Mouse (Mus musculus): ENCODE data around the gene Ppp3r1.
A peak's percentile ranks its signal among the peaks of the same experiment; 100 is the strongest.
"Not testable (repeated sequence)": the region's sequence is repeated elsewhere in the genome, so short reads cannot be mapped to it uniquely, and the experiment has no call there.

The Ppp3r1 gene

DNA sequence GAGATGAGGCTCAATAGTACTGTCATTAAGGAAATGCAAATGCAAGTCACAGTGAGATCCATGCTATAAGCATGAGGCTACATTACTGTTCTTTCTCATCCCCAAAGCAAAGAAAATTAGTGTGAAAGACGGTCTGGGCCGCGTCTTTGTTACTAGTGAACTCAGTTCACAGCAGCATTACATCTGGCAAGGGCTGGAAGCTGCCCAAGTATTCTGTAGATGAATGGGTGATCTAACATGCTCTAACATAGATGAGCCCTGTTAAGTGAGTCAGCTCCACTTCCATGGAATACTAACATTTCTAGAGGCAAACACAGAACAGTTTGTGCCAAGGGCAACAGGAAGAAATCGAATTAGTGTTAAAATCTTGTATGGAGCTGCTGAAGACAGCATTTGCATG is 41.9 kb downstream of the Ppp3r1 start:
- DNase-seq = no peak

DNA sequence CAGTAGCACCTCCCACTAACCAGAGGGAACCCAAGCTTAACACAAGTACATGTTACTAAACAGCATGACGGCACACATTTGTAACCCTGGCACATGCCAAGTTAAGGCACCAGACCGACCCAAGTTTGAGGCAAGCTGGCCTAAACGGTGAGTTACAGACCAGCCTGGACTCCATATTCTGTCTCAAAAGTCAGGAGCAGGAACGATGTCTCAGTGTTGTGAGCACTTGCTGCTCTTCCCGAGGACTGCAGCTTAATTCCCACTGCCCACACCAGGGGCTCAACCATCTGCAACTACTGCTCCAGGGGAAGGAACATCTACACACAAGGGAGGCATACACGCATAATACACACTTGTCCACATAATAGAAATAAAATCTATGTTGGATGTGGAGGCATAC is 43.4 kb downstream of the Ppp3r1 start:
- no peak for DNase-seq

DNA sequence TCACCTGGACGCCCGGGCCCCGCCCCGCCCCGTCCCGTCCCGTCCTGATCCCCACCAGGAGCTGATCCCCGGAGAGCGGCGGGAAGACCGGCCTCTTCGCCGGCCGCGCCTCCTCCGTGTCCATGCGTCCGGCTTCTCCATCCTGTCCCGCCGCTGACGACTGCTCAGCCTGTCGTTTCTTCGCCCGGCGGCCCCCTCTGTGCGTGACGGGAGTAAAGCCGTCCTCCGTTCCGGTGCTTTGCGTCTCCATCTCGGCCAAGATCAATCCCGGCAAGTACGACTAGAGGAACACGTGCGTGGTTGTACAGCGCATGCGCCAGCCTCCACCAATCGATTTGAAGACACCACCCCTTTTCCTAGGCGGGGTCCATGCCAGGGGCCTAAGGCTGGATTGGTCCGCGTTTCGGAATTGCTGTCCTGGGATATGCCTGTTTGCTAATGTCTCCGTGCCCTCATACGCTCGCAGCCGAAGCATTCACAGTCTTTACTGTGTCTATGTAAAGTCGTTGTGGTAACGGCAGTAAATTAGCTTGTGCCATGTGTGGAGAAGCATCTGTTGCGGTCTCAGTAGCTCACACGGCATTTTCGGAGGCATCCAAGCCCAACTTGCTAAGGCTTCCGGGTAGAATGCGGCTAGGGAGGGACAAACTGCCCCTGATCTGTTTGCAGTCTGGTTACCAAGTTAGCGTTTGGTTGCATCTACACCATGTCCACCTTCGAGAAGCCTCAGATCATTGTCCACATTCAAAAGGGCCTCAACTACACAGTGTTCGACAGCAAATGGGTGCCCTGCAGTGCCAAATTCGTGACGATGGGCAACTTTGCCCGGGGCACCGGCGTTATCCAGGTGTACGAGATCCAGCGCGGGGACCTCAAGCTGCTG is 52.4 kb downstream of the Ppp3r1 start, which contains the start of gene Pno1:
Gene Pno1 (minus strand): TSS at position 311 of the 883 bp plus-strand sequence.
- DNase-seq = peak; percentile 94

DNA sequence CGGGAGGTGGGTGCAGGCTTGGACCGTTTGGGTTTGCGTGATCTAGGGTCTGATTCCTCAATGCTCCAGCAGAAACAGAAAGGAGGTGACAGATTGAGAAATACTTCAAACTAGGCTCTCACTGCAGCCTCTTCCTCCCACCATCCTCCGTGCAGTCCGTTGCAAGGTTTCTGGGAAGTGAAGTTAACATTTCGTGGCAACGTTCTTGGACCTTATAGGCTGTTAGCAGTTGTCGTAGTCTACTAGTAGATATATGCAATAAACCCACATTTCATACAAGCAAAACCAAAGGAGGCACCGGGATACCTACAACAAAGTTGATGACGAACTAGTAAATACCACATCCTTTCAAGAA is 53.1 kb downstream of the Ppp3r1 start:
- no peak for DNase-seq

DNA sequence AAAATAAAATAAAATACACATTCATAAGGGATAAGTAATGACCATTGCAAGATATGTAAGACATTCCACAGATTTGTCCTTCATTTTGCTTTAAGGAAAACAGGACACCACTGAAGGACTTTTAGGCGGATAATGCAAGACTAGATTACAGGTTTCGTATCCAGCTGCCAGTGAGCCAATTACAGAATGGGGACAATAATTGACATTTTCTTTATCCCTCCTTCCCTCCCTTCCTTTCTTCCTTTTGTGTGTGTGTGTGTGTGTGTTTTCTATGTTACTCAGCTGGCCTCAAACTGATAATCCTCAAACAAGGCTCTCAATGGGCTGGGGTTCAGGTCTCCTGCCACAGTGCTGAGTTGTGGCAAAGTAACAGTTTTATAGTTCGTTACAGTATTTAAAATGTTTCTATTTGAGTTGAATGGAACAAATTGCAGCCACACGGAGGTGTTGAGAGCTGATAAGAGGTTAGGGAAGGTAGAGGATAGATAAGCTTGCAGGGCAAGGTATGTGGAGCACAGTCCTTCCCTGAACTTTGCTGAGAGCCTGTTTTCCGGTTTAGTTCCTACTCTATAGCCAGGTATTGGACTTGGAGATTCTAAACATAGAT is 53.9 kb downstream of the Ppp3r1 start:
- DNase-seq = no peak

DNA sequence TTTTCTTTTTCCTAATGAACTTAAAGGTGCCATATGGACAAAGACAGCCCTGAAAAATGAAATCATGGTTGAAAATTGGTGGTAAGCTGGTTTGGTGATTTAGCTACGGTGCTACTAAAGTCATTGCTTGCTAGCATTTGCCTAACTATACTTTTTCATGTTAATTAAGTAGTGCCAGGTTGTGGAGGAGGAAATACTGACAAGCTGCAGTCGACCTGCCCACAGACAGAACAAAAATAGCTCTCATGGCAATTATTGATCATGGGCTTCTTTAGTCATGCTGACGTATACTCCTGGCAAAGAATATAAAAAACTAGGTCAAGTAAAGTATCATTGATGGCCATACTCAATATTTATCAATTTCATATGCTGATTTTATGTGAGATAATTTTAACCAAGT is 56.4 kb downstream of the Ppp3r1 start:
- no peak for DNase-seq

DNA sequence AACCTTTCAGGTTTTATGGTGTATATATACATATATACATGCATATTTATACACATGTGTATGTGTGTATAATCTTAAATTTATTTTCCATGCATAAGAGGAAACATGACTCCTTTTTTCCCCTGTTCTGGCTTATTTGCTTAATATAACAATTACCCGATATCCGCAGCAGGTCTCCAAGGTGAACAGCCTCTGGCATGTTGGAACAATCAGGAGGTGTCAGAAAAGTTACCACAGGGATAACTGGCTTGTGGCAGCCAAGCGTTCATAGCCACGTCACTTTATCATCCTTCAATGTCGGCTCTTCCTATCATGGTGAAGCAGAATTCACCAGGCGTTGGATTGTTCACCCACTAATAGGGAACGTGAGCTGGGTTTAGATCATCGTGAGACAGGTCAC is 62.1 kb downstream of the Ppp3r1 start:
- no peak for DNase-seq

DNA sequence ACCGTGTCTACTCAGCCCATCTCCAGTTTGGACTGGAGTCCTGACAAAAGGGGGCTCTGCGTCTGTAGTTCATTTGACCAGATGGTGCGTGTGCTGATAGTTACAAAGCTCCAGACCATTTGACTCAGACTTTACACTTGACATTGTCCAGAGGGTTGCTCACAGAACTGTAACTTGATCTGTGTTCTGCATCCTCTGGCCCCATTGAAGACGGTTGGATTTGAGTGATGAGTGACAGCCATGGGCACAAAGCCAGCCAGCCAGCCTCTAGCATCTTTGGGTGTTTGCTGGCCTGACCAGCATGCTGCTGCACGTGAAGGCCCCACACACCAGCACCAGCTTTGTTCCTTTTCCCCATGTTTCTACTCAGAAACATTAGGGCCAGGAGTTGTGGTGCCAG is 73.7 kb downstream of the Ppp3r1 start:
- DNase-seq = no peak

DNA sequence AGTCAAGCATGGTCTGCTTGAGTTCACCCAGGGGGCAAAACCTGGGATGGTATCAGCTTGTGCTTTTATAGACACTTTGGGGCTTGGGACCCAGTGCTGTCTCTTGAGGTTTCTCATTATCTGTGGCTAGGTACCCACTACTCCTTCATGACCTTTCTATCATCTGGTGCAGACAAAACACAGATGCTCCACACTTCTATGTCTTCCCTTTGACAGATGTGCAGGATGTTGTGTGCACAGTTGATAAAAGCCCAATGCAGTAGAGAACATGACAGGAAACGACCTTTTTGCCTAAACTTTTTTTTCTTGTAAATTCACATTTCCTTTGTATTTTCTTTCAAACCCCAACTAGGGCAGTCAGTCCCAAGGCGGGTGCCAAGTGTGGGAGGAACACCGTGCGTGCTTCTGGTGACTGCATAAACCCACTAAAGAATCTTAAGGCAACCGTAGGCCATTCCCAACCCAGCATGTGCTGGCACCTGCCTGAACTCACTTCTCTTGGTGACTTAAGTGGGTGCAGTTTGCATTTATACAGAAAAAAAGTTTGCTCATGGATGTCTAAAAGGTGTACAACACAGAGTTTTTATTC is 77.5 kb downstream of the Ppp3r1 start:
- no peak for DNase-seq

DNA sequence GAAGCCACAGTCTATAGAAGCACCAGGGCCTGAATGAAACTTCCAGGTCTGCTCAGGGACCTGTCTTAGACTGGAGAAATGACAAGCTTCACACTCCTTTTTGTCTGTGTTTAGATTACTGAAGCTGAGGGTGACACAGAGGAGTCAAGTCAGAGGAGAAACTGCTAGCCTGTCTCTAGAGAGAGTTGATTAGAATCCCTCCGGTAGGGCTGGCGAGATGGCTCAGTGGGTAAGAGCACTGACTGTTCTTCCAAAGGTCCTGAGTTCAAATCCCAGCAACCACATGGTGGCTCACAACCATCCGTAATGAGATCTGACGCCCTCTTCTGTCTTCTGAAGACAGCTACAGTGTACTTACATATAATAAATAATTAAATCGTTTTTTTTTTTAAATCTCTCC is 79.5 kb downstream of the Ppp3r1 start:
- not testable (repeated sequence) for DNase-seq

DNA sequence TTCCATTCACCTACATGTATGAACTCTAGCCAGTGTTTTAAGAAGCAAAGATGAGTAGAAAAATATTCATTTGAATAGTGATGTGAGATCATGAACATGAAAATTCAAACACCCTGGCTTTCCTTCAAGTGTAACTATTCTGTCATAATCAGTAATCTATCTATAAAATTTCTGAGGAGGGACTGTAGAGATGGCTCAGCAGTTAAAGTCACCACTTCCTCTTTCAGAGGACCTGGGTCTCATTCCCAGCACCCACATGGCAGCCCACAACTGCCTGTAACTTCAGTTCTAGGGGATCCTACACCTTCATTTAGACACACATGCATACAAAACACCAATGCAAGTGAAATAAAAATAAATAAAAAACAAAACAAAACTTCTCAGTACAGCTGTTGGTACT is 89.7 kb downstream of the Ppp3r1 start:
- DNase-seq = no peak
